Mouse (Mus musculus) megakaryocyte, adult 5-6 weeks (primary cell): ENCODE results near the gene Exoc2. TPM values are rescaled to one million over a fixed set of nuclear protein-coding genes. Genes with fewer than 3 reads are reported as not detected.

Experiments used
- ATAC-seq: 2 replicates; pipeline ENCODE4 v1.8.0; 2016; ENCODE audit warnings: mild to moderate bottlenecking, inconsistent platforms; ENCODE audit not compliant: poor library complexity, severe bottlenecking
- total RNA-seq, 2 experiments: library from RNA; stranded (forward) in 1 of 2; stranded (reverse) in 1 of 2; fragments of 153-499, 151-499 nt in 1 of 2; fragments of 221-1000, 200-1000 nt in 1 of 2; gene quantifications; 2 replicates each; pipeline versions ENCODE4 v1.2.3 to v1.2.4; 2015 to 2017

Gene Exoc2
- total RNA-seq, 2 experiments from 2014 or later, result 53.6 to 59.8 TPM

DNA sequence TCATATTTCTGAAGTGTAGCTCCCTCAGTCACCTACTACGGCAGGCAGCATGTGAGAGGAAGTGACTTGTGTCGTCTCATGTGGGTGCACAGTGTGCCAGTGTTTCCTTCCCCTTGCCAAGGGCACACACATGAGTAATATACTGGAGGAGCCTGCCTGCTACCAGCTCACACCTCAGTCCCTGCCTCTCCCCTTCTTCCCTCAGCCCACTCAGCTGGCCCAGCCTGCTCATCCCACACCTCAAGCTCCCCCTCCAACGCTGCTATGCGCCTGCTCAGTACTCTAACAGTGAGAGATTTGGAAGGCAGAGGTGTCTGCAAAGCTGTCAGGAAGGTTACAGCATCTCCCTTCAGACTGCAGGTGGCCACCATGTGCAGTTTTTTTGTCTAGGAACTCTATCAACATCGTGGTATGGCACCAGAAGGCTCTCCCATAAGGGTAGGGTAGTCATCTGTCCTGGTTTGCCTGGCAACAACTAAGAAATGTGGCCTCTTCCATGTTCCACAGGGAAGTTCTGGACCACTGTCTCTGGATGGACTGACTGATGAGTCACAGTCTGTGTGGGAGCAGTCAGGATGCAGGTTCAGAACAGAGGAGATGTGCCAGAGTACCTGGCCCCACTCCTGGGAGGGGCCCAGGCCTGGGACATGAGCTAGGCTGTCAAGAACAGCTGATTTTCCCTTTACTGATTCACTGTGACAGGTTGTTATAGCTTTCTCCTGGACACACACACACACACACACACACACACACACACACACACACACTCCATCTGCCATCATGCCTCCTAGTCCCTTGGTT, 187.5 kb downstream of the Exoc2 start:
- peak; percentile 94 for ATAC-seq

DNA sequence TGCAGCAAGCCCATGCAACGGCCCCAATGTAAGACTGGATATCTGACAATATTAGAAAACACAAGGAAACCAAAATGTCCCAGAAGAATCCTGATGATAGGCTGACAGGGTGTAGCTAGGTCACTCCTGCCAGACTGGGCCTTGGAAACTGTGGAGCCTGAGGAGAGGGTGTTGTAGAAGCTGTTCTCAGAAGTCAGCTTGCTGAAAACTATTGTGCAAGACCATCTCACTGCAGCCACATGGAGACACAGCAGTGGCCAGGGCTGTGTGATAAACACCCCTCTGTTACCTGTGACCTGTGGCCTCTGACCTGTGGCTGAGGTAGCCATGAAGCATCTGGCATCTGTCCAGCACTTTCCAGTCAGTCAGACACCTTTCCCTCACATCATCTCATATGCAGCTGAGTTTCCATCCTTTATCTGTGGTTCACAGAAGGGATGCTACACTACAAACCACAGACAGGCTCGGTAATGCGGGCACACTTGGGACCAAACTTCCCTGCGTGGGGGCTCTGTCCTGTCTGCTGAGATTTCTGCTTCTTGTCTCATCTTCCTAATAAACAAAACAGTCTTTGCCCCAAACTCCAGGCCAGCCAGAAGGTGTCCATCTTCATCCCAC, 188.4 kb downstream of the Exoc2 start:
- ATAC-seq, result no peak

GRCm38 (mm10) chr13:30782419-30782818, 191.5 kb downstream of the Exoc2 start:
- ATAC-seq, result no peak

GRCm38 (mm10) chr13:30781905-30782304, 192.0 kb downstream of the Exoc2 start:
- no peak for ATAC-seq

- no peak for ATAC-seq
Measured at GRCm38 (mm10) chr13:30777678-30778179, 196.2 kb downstream of the Exoc2 start.

GRCm38 (mm10) chr13:30776021-30776420, 197.9 kb downstream of the Exoc2 start:
- ATAC-seq, result no peak

- ATAC-seq, result no peak
Measured at GRCm38 (mm10) chr13:30767477-30768127, 206.3 kb downstream of the Exoc2 start.

GRCm38 (mm10) chr13:30766636-30767476, 207.0 kb downstream of the Exoc2 start:
- peak; percentile 82 for ATAC-seq

GRCm38 (mm10) chr13:30765906-30766305, 208.0 kb downstream of the Exoc2 start:
- no peak for ATAC-seq

DNA sequence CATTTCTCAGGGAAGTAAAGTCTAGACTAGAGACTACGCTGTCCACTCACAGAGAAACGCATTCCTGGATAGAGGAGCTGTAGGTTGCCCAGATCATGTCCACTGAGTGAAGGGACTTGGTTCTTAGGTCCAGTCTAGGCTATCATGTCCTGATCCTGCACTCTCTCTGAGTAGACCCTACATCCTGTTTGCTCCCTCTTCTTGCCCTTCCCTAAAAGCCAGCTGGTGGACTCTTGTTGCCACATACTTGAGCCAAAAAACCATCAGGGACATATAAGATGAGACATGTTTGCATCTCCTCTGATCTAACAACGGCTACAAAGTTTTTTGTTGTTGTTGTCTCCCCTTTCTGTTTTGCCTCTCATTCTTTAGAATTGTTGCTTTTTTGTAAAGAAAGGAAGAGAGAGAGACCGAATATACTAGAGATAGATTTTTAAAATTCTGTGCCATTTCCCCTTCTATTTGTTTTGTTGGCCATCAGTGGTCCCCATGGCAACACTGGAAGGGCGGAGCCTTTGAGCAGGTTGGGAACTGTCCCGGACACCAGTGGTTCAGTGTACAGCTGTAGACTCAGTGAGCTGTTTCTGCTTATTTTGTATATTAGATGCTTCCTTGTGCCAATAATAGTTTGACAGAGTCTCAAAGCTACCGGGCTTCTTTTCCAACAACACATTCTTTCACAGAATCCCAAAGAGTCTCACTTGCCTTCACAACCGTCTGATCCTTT, 209.7 kb downstream of the Exoc2 start:
- ATAC-seq, result 0 out of 2 replicates have a peak, but pooled peaks have one; percentile 36

Other genes with a start within 250 kb of the Exoc2 start
- 13.0 and 14.1 TPM in 2 replicates for gene Irf4, start 224.9 kb downstream of the Exoc2 start, total RNA-seq (2015)
- gene Irf4, start 224.9 kb downstream of the Exoc2 start, total RNA-seq (2017), result 12.4 and 13.4 TPM in 2 replicates
- 0.65 and 0.98 TPM in 2 replicates for gene Hus1b, start 26.3 kb downstream of the Exoc2 start, total RNA-seq (2015)
- gene Hus1b, start 26.3 kb downstream of the Exoc2 start, total RNA-seq (2017), result 0.98 and 1.3 TPM in 2 replicates
- 0.07 TPM in 1 of 2 replicates, not detected in the other for gene Gm5447, start 111 bp upstream of the Exoc2 start, total RNA-seq (2015)
- 0.59 TPM in 1 of 2 replicates, not detected in the other for gene Gm5447, start 111 bp upstream of the Exoc2 start, total RNA-seq (2017)